Mouse (Mus musculus): ENCODE measurements at regions not wholly inside any gene's neighbourhood (a gene's known extent, or its start where the extent isn't known, plus 50 kb on each side); places are given as distances from the start of the nearest gene placed in this dataset.
A peak's percentile ranks its signal among the peaks of the same experiment; 100 is the strongest.

DNA sequence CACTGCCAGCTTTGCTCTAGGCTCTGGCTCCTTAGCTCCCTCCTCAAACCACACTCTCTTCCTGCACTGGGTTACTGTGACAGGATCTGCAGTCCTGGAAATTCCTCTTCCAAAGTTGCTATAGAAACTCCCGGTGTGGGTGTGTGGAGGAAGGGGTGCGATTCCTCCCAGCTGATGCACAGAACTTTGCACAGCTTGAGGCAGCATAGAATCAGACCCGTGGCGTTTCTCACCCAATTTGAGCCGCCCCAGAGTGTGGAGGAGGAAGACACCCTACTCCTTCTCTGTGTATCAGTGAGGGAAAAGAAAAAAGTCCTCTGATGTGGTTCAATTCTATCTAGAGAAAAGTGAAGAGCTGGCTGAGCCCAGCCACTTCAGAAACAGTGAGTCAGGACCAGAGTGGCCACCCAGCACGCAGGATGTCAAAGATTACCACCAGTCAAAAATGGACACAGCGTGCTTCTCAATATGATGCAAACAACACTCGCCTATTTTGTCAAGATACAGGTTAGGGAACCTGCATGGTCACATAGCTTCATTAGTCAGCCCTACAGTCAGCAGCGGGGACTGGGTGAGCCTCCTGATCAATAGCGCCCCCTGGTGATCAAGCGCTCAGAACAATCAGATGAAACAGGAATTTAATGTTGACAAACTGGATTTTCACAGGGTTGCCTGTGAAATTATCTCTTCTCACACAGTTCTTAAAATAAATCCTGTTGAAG lies 98.7 kb upstream of the Otud7a start:
- in situ Hi-C loops (cut with MboI; ENCODE audit: low pct_ligation_motif_present, low pct_unique_long_range_greater_than_20kb, low sequenced_read_pairs) (no loop called here), dilution Hi-C loops (cut with MboI; ENCODE audit: extremely low pct_ligation_motif_present, extremely low pct_unique_long_range_greater_than_20kb, low sequenced_read_pairs) (no loop called here)
- H3K27ac ChIP-seq (ENCODE audit: insufficient read depth, low read depth) = no peak overlapping the region

DNA sequence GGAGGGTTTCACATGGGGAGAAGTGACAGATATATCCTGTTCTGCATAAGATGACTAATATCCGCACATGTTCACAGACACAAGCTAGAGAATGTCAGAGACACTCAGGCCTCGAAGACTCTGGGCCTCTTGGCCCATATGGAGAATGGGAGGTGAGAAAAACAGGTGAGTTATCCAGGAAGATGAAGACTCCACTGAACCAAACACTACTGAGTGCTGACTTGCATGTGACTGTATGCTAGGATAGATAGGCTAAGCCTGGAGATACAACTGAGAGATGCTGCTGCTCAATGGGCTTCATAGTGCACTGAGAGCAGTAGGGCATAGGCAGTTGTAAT lies 98.2 kb upstream of the Otud7a start:
- Histone ChIP-seq H3K4me1 (ENCODE audit: control insufficient read depth in 1 of 2, insufficient read depth in 2 of 2) (no peaks in the 10 kb centered on the region), H3K4me2 (ENCODE audit: insufficient read depth, low read depth, poor library complexity, severe bottlenecking) (no peak overlapping the region), H3K27ac (ENCODE audit: insufficient read depth, low read depth) (no peak overlapping the region), H3K4me3 (replicated peaks in 1 of 3; ENCODE audit: low read depth in 2 of 3, low read length in 2 of 3, poor library complexity in 1 of 3) (no peak overlapping the region), H3K9ac (ENCODE audit: insufficient read depth, low read depth) (no peak overlapping the region), H3K36me3 (replicated peaks in 1 of 2; ENCODE audit: control insufficient read depth in 1 of 2, insufficient read depth in 1 of 2, low read length in 1 of 2) (no peaks in the 10 kb centered on the region), H3K27me3 (replicated peaks) (peaks cover 10% of the 10 kb centered on the region), H3K79me2 (replicated peaks; ENCODE audit: control insufficient read depth, extremely low read depth, insufficient read depth, poor library complexity, severe bottlenecking) (no peaks in the 10 kb centered on the region), H3K9me3 (replicated peaks; ENCODE audit: low read length) (no peaks in the 10 kb centered on the region)
- no peak for DNase-seq (ENCODE audit: extremely low read depth)
- dilution Hi-C loops (cut with MboI; ENCODE audit: extremely low pct_ligation_motif_present, extremely low pct_unique_long_range_greater_than_20kb, low sequenced_read_pairs) = no loop called here
- TF ChIP-seq CTCF (conservative IDR thresholded peaks at IDR 0.05 in 1 of 2, IDR thresholded peaks at IDR 0.05 in 1 of 2; ENCODE audit: low read depth in 2 of 2, low read length in 2 of 2) (peak in 1 of 2 experiments; percentile 5; a peak in 1 of 4 replicates), CHD2 (IDR thresholded peaks at IDR 0.05; ENCODE audit: low read length) (no peak)
- in situ Hi-C loops (cut with MboI; ENCODE audit: low pct_ligation_motif_present, low pct_unique_long_range_greater_than_20kb, low sequenced_read_pairs) = no loop called here

More for the DNA sequence above, 98.7 kb upstream of the Otud7a start:
- no peak overlapping the region for H3K9ac ChIP-seq (ENCODE audit: insufficient read depth, low read depth)
- TF ChIP-seq SMC3 (IDR thresholded peaks at IDR 0.05; ENCODE audit: low read depth, low read length) (peak; percentile 21), CTCF (conservative IDR thresholded peaks at IDR 0.05 in 1 of 2, IDR thresholded peaks at IDR 0.05 in 1 of 2; ENCODE audit: low read depth in 2 of 2, low read length in 2 of 2) (peak; percentile 24 to 42; a peak in 3 of 4 replicates), ELF1 (IDR thresholded peaks at IDR 0.05; ENCODE audit: low read depth, low read length) (no peak)
- no peaks in the 10 kb centered on the region for H3K9me3 ChIP-seq (replicated peaks; ENCODE audit: low read length)
- H3K27me3 ChIP-seq (replicated peaks) = peaks cover 14% of the 10 kb centered on the region
- no peaks in the 10 kb centered on the region for H3K79me2 ChIP-seq (replicated peaks; ENCODE audit: control insufficient read depth, extremely low read depth, insufficient read depth, poor library complexity, severe bottlenecking)
- H3K4me3 ChIP-seq (replicated peaks in 1 of 3; ENCODE audit: low read depth in 2 of 3, low read length in 2 of 3, poor library complexity in 1 of 3) = no peak overlapping the region
- no peaks in the 10 kb centered on the region for H3K4me1 ChIP-seq (ENCODE audit: control insufficient read depth in 1 of 2, insufficient read depth in 2 of 2)
- peak; percentile 30 for DNase-seq (ENCODE audit: extremely low read depth)
- H3K4me2 ChIP-seq (ENCODE audit: insufficient read depth, low read depth, poor library complexity, severe bottlenecking) = no peak overlapping the region
- H3K36me3 ChIP-seq (replicated peaks in 1 of 2; ENCODE audit: control insufficient read depth in 1 of 2, insufficient read depth in 1 of 2, low read length in 1 of 2) = no peaks in the 10 kb centered on the region
